Mouse (Mus musculus) liver, adult 2 months (tissue): Measurements from ENCODE around the gene Dstyk.

ENCODE experiments used
- CTCF ChIP-seq: fragments of 200-500 bp; IDR thresholded peaks from 2 replicates; pipeline ENCODE4 v1.5.1; 2011; ENCODE audit warnings: low read depth, low read length, control low read depth
- POLR2A ChIP-seq: fragments of 200-500 bp; IDR thresholded peaks from 2 replicates; pipeline ENCODE4 v1.6.1; 2011; ENCODE audit warnings: low read length, control low read depth; ENCODE audit not compliant: insufficient read depth; ENCODE audit errors: extremely low read depth

DNA sequence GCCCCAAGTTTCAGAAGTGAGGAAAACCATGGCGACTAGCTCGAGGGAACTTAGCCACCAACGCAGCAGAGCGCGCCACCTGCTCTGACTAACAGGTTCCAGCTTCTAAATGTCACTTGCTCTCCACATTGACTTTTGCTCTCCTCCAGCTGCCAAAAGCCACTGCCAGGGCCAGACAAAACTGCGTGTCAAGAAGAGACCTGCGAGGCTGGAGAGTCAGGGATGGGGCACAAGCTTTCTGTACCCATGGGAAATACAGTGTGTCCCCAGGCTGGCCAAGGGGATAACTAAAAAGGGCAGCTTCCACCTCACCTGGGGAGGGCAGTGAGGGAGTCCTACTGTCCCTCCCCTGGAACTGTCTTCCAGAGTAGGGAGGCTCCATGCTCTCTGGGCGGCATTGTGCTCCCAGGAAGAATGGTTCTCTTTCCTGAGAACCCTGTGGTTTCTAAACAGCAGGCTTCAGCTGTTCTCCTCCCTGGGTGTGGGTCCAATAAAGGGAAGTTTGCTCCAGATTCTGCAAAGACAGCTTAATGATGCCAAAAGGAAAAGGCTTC is 33.3 kb upstream of the Dstyk start:
- TF ChIP-seq CTCF (no peak), POLR2A (no peak)
